Mouse (Mus musculus) midbrain, postnatal 0 days (tissue): ENCODE results near the gene Fitm2. TPM values are rescaled to one million over a fixed set of nuclear protein-coding genes. Genes with fewer than 3 reads are reported as not detected.
"Not testable (repeated sequence)": the region's sequence is repeated elsewhere in the genome, so short reads cannot be mapped to it uniquely, and the experiment has no call there.

ENCODE experiments used
- ATAC-seq: fragments of 200-750 bp; cut with Nextera tagmentation; 2 replicates; pipeline ENCODE4 v1.8.0; 2017; ENCODE audit warnings: moderate number of reproducible peaks, mild to moderate bottlenecking, moderate TSS enrichment, moderate library complexity; ENCODE audit not compliant: low FRiP score
- DNase-seq: peaks from one replicate; pipeline ENCODE4 v3.0.0-alpha.2; 2015; ENCODE audit warnings: low spot score
- H3K27ac ChIP-seq: fragments of 300-500 bp; sonication (generic); 2 replicates; pipeline ENCODE4 v1.5.1; 2014; ENCODE audit warnings: low read depth, mild to moderate bottlenecking, low read length, mixed read lengths
- H3K27me3 ChIP-seq: fragments of 300-500 bp; sonication (generic); 2 replicates; pipeline ENCODE4 v1.6.1; 2014; ENCODE audit warnings: low read length, control low read depth, mixed read lengths; ENCODE audit not compliant: insufficient read depth
- H3K36me3 ChIP-seq: fragments of 300-500 bp; sonication (generic); 2 replicates; pipeline ENCODE4 v1.6.1; 2014; ENCODE audit warnings: low read length, control low read depth, mixed read lengths; ENCODE audit not compliant: insufficient read depth
- H3K4me1 ChIP-seq: fragments of 300-500 bp; sonication (generic); 2 replicates; pipeline ENCODE4 v1.6.1; 2014; ENCODE audit warnings: mild to moderate bottlenecking, control low read depth, antibody characterized with exemption, low read length, mixed read lengths; ENCODE audit not compliant: insufficient read depth
- H3K4me2 ChIP-seq: fragments of 300-500 bp; sonication (generic); 2 replicates; pipeline ENCODE4 v1.6.1; 2014; ENCODE audit warnings: low read depth, mild to moderate bottlenecking, low read length, mixed read lengths; ENCODE audit not compliant: poor library complexity, severe bottlenecking
- H3K4me3 ChIP-seq: fragments of 300-500 bp; sonication (generic); 2 replicates; pipeline ENCODE4 v1.5.1; 2014; ENCODE audit warnings: low read depth, mild to moderate bottlenecking, low read length, moderate library complexity
- H3K9ac ChIP-seq: fragments of 300-500 bp; sonication (generic); replicated peaks from 2 replicates; pipeline ENCODE4 v1.6.1; 2014; ENCODE audit warnings: mild to moderate bottlenecking, low read length, moderate library complexity, mixed read lengths; ENCODE audit not compliant: poor library complexity, severe bottlenecking
- H3K9me3 ChIP-seq: fragments of 300-500 bp; sonication (generic); 2 replicates; pipeline ENCODE4 v1.6.1; 2016; ENCODE audit warnings: low read length, control low read depth
- CTCF ChIP-seq: IDR thresholded peaks from 2 replicates; pipeline ENCODE4 v1.5.1; 2016; ENCODE audit warnings: antibody characterized with exemption, mild to moderate bottlenecking
- WGBS: fragments of 180-500 bp; shearing (Covaris S2); extraction: QIAGEN DNeasy Blood & Tissue Kit; methylation state at CpG from one replicate; pipeline ENCODE4 v1.1.7; 2014; 5-methylcytosine and 5-hydroxymethylcytosine counted together
- polyA plus RNA-seq: library from polyadenylated mRNA; unstranded; fragments of >200 nt; fragmentation: Nextera tagmentation; extraction: Ambion mirVana; gene quantifications from 2 replicates; pipeline ENCODE4 v1.2.1, GENCODE M21; 2015
- total RNA-seq: library from RNA; depleted of rRNA; stranded (reverse); fragments of >200 nt; gene quantifications from 2 replicates; pipeline ENCODE4 v1.2.3, GENCODE M21; 2014

Gene Fitm2
- total and polyA plus RNA-seq, 2 experiments from 2014 or later, result 15.4 to 29.9 TPM

GRCm38 (mm10) chr2:163462801-163463200 lies 9.6 kb downstream of the Fitm2 start:
- no peak overlapping the region for H3K27ac ChIP-seq
- no peak for DNase-seq
- H3K4me2 ChIP-seq, result no peak overlapping the region
- no peak for ATAC-seq
- no peak overlapping the region for H3K9ac ChIP-seq
- peaks cover 10% of the 10 kb centered on the region for H3K36me3 ChIP-seq
- peaks cover 3% of the 10 kb centered on the region; the same call in 1 of the 2 replicates for H3K4me1 ChIP-seq
- no peaks in the 10 kb centered on the region for H3K9me3 ChIP-seq
- 0 out of 2 replicates have a peak, but pooled peaks cover 5% of the 10 kb centered on the region for H3K27me3 ChIP-seq
- no peak for TF ChIP-seq CTCF
- 79% methylated on average over 11 of the region's 11 CpGs for WGBS
- H3K4me3 ChIP-seq, result no peak overlapping the region

- H3K27ac ChIP-seq, result no peak overlapping the region
- no peaks in the 10 kb centered on the region for H3K9me3 ChIP-seq
- ATAC-seq, result no peak
- 88% methylated on average over 5 of the region's 5 CpGs for WGBS
- no peak overlapping the region for H3K4me2 ChIP-seq
- H3K4me3 ChIP-seq, result no peak overlapping the region
- no peak for DNase-seq
- no peak for TF ChIP-seq CTCF
- H3K27me3 ChIP-seq, result 0 out of 2 replicates have a peak, but pooled peaks cover 5% of the 10 kb centered on the region
- peaks cover 7% of the 10 kb centered on the region; the same call in 1 of the 2 replicates for H3K36me3 ChIP-seq
- no peak overlapping the region for H3K9ac ChIP-seq
- H3K4me1 ChIP-seq, result peaks cover 3% of the 10 kb centered on the region; the same call in 1 of the 2 replicates
Observed at GRCm38 (mm10) chr2:163462386-163462785, 10.0 kb downstream of the Fitm2 start.

- not testable (repeated sequence) for H3K27me3 ChIP-seq, H3K27ac ChIP-seq, DNase-seq, H3K4me1 ChIP-seq, H3K36me3 ChIP-seq, H3K9me3 ChIP-seq, H3K4me2 ChIP-seq, H3K9ac ChIP-seq, ATAC-seq, H3K4me3 ChIP-seq
- 96% methylated on average over 8 of the region's 9 CpGs for WGBS
Observed at GRCm38 (mm10) chr2:163461307-163461706, 11.1 kb downstream of the Fitm2 start.

- ATAC-seq (no peak), DNase-seq (no peak)
- Histone ChIP-seq H3K27me3 (0 out of 2 replicates have a peak, but pooled peaks cover 5% of the 10 kb centered on the region), H3K9ac (no peak overlapping the region), H3K27ac (no peak overlapping the region), H3K4me1 (peaks cover 3% of the 10 kb centered on the region; the same call in 1 of the 2 replicates), H3K9me3 (no peaks in the 10 kb centered on the region), H3K36me3 (peaks cover 2% of the 10 kb centered on the region; the same call in 1 of the 2 replicates), H3K4me3 (no peak overlapping the region), H3K4me2 (no peak overlapping the region)
- 89% methylated on average over 8 of the region's 8 CpGs for WGBS
- TF ChIP-seq CTCF, result no peak
Observed at GRCm38 (mm10) chr2:163460622-163461021, 11.8 kb downstream of the Fitm2 start.

- H3K4me2 ChIP-seq, result peak overlapping the region; percentile 30; the same call in 1 of the 2 replicates
- no peaks in the 10 kb centered on the region for H3K9me3 ChIP-seq
- DNase-seq (peak; percentile 54), ATAC-seq (peak; percentile 38; the same call in 1 of the 2 replicates)
- peak overlapping the region; percentile 39; the same call in 1 of the 2 replicates for H3K27ac ChIP-seq
- WGBS, result 43% methylated on average over 10 of the region's 10 CpGs
- H3K9ac ChIP-seq, result no peak overlapping the region
- no peak overlapping the region for H3K4me3 ChIP-seq
- no peak for TF ChIP-seq CTCF
- H3K4me1 ChIP-seq, result peaks cover 3% of the 10 kb centered on the region; the same call in 1 of the 2 replicates
- peaks cover 3% of the 10 kb centered on the region for H3K36me3 ChIP-seq
- 0 out of 2 replicates have a peak, but pooled peaks cover 5% of the 10 kb centered on the region for H3K27me3 ChIP-seq
Observed at GRCm38 (mm10) chr2:163459380-163459779, 13.0 kb downstream of the Fitm2 start.

GRCm38 (mm10) chr2:163458539-163459265 lies 13.7 kb downstream of the Fitm2 start:
- DNase-seq, result peak; percentile 6
- Histone ChIP-seq H3K4me3 (no peak overlapping the region), H3K4me1 (peaks cover 3% of the 10 kb centered on the region; the same call in 1 of the 2 replicates), H3K36me3 (peaks cover 9% of the 10 kb centered on the region), H3K9me3 (no peaks in the 10 kb centered on the region), H3K9ac (no peak overlapping the region), H3K4me2 (peak overlapping the region; percentile 30; the same call in 1 of the 2 replicates), H3K27me3 (0 out of 2 replicates have a peak, but pooled peaks cover 5% of the 10 kb centered on the region), H3K27ac (no peak overlapping the region)
- 57% methylated on average over 27 of the region's 27 CpGs for WGBS
- peak; percentile 45 for ATAC-seq
- TF ChIP-seq CTCF, result no peak
